Mouse (Mus musculus) inflammation-experienced regulatory T-cells, adult 16 weeks (primary cell): ENCODE results near the gene Cdc42ep5. TPM values are rescaled to one million over a fixed set of nuclear protein-coding genes. Genes with fewer than 3 reads are reported as not detected.

Experiments
- polyA plus RNA-seq: library from polyadenylated mRNA; unstranded; fragments of 100-300 nt; shearing (Covaris generic); gene quantifications from one replicate; pipeline ENCODE4 v1.2.1, GENCODE M21; 2017

Gene Cdc42ep5
- polyA plus RNA-seq: not detected

GRCm38 (mm10) chr7:4164090-4164910 lies at the start of gene Cdc42ep5:
Gene Cdc42ep5 (minus strand): TSS chr7:4164860.

GRCm38 (mm10) chr7:4150059-4150541 lies 14.6 kb downstream of the Cdc42ep5 start, which contains the start of gene Leng9:
Gene Leng9 (minus strand): TSS chr7:4150374.

DNA sequence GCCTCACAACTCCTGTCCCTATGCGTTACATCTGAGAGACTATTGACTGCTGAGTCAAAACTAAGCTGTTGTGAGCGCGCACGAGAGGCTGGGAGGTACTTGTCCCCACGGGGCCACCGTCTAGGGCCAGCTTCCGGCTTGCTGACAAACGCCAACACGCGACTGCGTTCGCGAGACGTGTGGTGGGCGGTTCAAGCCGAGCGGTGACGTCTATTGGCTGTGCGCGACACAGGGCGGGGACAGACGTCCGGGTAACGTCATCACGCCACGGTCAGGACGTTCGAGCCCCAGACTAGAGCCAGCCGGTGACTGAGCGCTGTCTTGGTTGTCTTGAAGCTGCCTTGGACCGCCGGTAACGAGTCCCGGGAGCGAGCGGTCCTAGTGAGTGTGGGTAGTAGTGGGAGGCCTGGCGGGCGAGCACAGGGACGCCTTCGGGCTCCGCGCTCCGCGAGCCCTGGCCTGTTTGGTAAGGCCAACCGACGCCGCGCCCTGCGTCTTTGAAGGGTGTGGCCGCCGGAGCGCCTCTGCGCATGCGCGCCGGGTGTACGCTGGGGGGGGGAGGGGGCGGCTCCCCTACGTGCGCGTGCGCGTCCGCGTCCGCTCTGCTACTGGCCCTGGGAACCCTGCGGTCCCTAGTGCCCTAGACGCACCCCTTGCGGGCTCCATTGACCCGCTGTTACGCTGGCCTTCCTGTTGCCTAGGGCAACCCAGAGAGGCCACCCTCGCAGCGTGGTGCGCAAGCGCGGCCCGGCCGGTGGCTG lies 27.7 kb downstream of the Cdc42ep5 start, which contains the start of gene Leng8:
Leng8 (plus strand) TSS at position 269 of the 761 bp plus-strand sequence.

DNA sequence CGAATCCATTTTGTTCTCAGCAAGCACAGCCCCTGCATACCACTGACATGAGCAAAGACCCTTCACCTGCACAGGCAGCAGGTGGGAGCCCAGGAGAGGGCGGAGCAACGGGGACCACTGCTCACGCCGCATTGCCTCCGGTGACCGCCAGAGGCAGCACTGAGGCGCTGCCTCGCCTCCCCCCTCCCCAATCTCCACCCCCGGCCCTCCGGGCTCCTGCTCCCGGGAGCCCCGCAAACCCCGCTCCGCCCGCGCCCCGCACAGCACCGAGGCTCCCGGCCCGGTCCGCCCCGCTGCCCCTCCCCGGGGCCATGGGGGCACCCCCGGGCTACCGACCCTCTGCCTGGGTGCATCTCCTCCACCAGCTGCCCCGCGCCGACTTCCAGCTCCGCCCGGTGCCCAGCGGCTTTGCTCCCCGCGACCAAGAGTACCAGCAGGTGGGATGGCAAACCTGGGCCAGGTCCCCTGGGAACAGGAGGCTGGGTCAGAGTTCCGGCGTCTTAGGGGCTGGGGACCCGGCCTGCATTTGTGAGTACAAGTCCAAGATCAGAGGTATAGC lies 45.2 kb downstream of the Cdc42ep5 start, which contains the start of gene Ttyh1:
Ttyh1 (plus strand) TSS at position 65 of the 559 bp plus-strand sequence.

Other genes starting within 250 kb of the Cdc42ep5 start
- 0.20 TPM for gene Lilra6, start 249.4 kb downstream of the Cdc42ep5 start, polyA plus RNA-seq
- gene Lair1, start 101.7 kb downstream of the Cdc42ep5 start, polyA plus RNA-seq: 5.8 TPM
- 0.87 TPM for gene Ttyh1, start 45.5 kb downstream of the Cdc42ep5 start, polyA plus RNA-seq
- 177 TPM for gene Leng8, start 27.8 kb downstream of the Cdc42ep5 start, polyA plus RNA-seq
- gene Leng9, start 14.5 kb downstream of the Cdc42ep5 start, polyA plus RNA-seq: 10.4 TPM
- not detected for gene Lilra5, start 72.9 kb upstream of the Cdc42ep5 start, polyA plus RNA-seq
- gene Ncr1, start 172.9 kb upstream of the Cdc42ep5 start, polyA plus RNA-seq: not detected
- gene Gp6, start 232.9 kb upstream of the Cdc42ep5 start, polyA plus RNA-seq: not detected